Comparison of ENCODE assay signal across 8 mouse cellular contexts in the genomic region with DNA sequence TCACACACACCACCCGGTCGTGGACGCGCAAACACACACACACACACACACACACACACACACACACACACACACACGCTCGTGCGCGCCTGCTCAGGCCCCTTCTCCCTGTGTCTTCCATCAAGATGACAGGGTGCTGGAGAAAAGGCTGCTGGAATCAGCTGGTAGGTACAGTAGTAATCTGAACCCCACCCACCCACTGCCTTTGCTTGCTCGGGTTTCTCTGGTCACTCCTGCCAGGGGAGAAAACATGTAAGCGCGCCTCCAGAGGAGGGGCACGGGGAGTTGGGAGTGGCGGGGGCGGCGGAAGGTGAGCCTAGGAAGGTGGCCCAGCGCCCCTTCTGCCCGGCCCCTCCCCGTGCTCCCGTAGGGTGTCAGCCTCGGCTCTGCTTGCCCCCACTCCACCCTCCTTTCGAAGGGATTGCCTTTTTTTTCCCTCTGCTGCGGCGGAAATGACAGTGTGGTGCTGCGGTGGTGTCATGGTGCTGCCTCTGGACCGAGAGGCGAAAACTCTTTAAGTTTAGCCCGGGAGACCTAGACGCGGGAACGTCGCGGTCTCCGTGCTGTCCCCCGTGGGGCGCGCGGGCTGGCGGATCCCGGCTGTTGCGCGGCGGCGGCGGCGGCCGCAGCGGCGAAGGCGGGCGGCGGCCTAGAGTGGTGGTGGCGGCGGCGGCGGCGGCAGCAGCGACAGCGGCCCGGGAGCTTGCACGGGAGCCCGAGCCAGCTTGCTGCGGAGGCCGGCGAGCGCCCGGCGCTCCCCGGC. TPM values are rescaled to one million over a fixed set of nuclear protein-coding genes. Genes with fewer than 3 reads are reported as not detected.
DNase-seq lines count a peak whose midpoint lies in the region; ATAC-seq and TF ChIP-seq lines count a peak whose summit lies in the region.

TSS of gene Mid2 (plus strand) at position 121 of the 763 bp plus-strand sequence.

- no peak for TF ChIP-seq CTCF in CH12.LX (conservative IDR thresholded peaks at IDR 0.05 in 1 of 2, IDR thresholded peaks at IDR 0.05 in 1 of 2; ENCODE audit: low read depth in 2 of 2, low read length in 2 of 2)
- TF ChIP-seq CTCF in bone marrow macrophage, adult 2 months (IDR thresholded peaks at IDR 0.05; ENCODE audit: low read depth, low read length): no peak

- dilution Hi-C loops in CH12.LX (cut with MboI; ENCODE audit: extremely low pct_ligation_motif_present, extremely low pct_unique_long_range_greater_than_20kb, low sequenced_read_pairs): no loop called here

- no peaks in the 10 kb centered on the region for H3K9me3 ChIP-seq in CH12.LX (replicated peaks; ENCODE audit: low read length)
- H3K9me3 ChIP-seq in forebrain, embryonic 11.5 days (ENCODE audit: control insufficient read depth, low read length): no peaks in the 10 kb centered on the region
- no peaks in the 10 kb centered on the region for H3K9me3 ChIP-seq in heart, embryonic 15.5 days (replicated peaks)
- no peaks in the 10 kb centered on the region for H3K9me3 ChIP-seq in kidney, embryonic 16.5 days (ENCODE audit: low read length)
- H3K9me3 ChIP-seq in liver, embryonic 11.5 days (ENCODE audit: control insufficient read depth, low read length): no peaks in the 10 kb centered on the region
- H3K9me3 ChIP-seq in neural tube, embryonic 11.5 days (ENCODE audit: control insufficient read depth, low read length): no peaks in the 10 kb centered on the region

- H3K4me1 ChIP-seq in CH12.LX (ENCODE audit: control insufficient read depth in 1 of 2, insufficient read depth in 2 of 2): peaks cover 0 to 18% of the 10 kb centered on the region in 2 experiments; a peak in 2 of 4 replicates
- 0 out of 2 replicates have a peak, but pooled peaks cover 5% of the 10 kb centered on the region for H3K4me1 ChIP-seq in bone marrow macrophage, adult 2 months (ENCODE audit: control insufficient read depth, insufficient read depth, low read length)
- H3K4me1 ChIP-seq in forebrain, embryonic 11.5 days (replicated peaks; ENCODE audit: control insufficient read depth, insufficient read depth, low read length): no peaks in the 10 kb centered on the region
- no peaks in the 10 kb centered on the region; the same call in 1 of the 2 replicates for H3K4me1 ChIP-seq in heart, embryonic 15.5 days (replicated peaks)
- no peaks in the 10 kb centered on the region for H3K4me1 ChIP-seq in kidney, embryonic 16.5 days (ENCODE audit: insufficient read depth, low read length)
- no peaks in the 10 kb centered on the region for H3K4me1 ChIP-seq in liver, embryonic 11.5 days (replicated peaks; ENCODE audit: control insufficient read depth, insufficient read depth, low read length)
- H3K4me1 ChIP-seq in neural tube, embryonic 11.5 days (ENCODE audit: control insufficient read depth, insufficient read depth, low read length): no peaks in the 10 kb centered on the region

- in situ Hi-C loops in CH12.LX (cut with MboI; ENCODE audit: low pct_ligation_motif_present, low pct_unique_long_range_greater_than_20kb, low sequenced_read_pairs): no loop called here

- H3K27ac ChIP-seq in CH12.LX (ENCODE audit: insufficient read depth, low read depth): peak within 1 kb of the TSS; percentile 69
- H3K27ac ChIP-seq in bone marrow macrophage, adult 2 months (ENCODE audit: insufficient read depth, low read depth, low read length): no peak within 1 kb of the TSS
- no peak within 1 kb of the TSS for H3K27ac ChIP-seq in forebrain, embryonic 11.5 days (ENCODE audit: low read depth, low read length)
- H3K27ac ChIP-seq in heart, embryonic 15.5 days: peak within 1 kb of the TSS; percentile 87
- peak within 1 kb of the TSS; percentile 76 for H3K27ac ChIP-seq in kidney, embryonic 16.5 days (ENCODE audit: low read length)
- H3K27ac ChIP-seq in liver, embryonic 11.5 days (ENCODE audit: low read depth, low read length): no peak within 1 kb of the TSS
- H3K27ac ChIP-seq in neural tube, embryonic 11.5 days (ENCODE audit: low read depth, low read length): no peak within 1 kb of the TSS

- no peaks in the 10 kb centered on the region; the same call in 1 of the 2 replicates for H3K79me2 ChIP-seq in CH12.LX (replicated peaks; ENCODE audit: control insufficient read depth, extremely low read depth, insufficient read depth, poor library complexity, severe bottlenecking)

- peak within 1 kb of the TSS; percentile 48 to 88 (median 60) for H3K4me3 ChIP-seq in CH12.LX (replicated peaks in 1 of 3; ENCODE audit: low read depth in 2 of 3, low read length in 2 of 3, poor library complexity in 1 of 3)
- H3K4me3 ChIP-seq in bone marrow macrophage, adult 2 months (ENCODE audit: insufficient read depth, low read length): peak within 1 kb of the TSS; percentile 75
- H3K4me3 ChIP-seq in forebrain, embryonic 11.5 days (ENCODE audit: low read depth, low read length): peak within 1 kb of the TSS; percentile 45
- H3K4me3 ChIP-seq in heart, embryonic 15.5 days: peak within 1 kb of the TSS; percentile 66
- H3K4me3 ChIP-seq in kidney, embryonic 16.5 days (ENCODE audit: low read length): peak within 1 kb of the TSS; percentile 62
- H3K4me3 ChIP-seq in liver, embryonic 11.5 days (ENCODE audit: low read depth, low read length): peak within 1 kb of the TSS; percentile 51
- H3K4me3 ChIP-seq in neural tube, embryonic 11.5 days (ENCODE audit: low read depth, low read length): peak within 1 kb of the TSS; percentile 54

- H3K4me2 ChIP-seq in CH12.LX (ENCODE audit: insufficient read depth, low read depth, poor library complexity, severe bottlenecking): peak within 1 kb of the TSS; percentile 89
- H3K4me2 ChIP-seq in forebrain, embryonic 11.5 days (ENCODE audit: low read depth, low read length, severe bottlenecking): peak within 1 kb of the TSS; percentile 67
- H3K4me2 ChIP-seq in heart, embryonic 15.5 days: peak within 1 kb of the TSS; percentile 61
- peak within 1 kb of the TSS; percentile 59 for H3K4me2 ChIP-seq in kidney, embryonic 16.5 days (replicated peaks; ENCODE audit: low read depth, low read length)
- H3K4me2 ChIP-seq in liver, embryonic 11.5 days: peak within 1 kb of the TSS; percentile 68
- peak within 1 kb of the TSS; percentile 63 for H3K4me2 ChIP-seq in neural tube, embryonic 11.5 days (ENCODE audit: low read depth)

- ATAC-seq in forebrain, embryonic 11.5 days (replicated peaks; ENCODE audit: low FRiP score): peak; percentile 76
- peak; percentile 78 for ATAC-seq in heart, embryonic 15.5 days (replicated peaks; ENCODE audit: insufficient number of reproducible peaks, insufficient read depth, low FRiP score, low read depth)
- ATAC-seq in kidney, embryonic 16.5 days (ENCODE audit: low FRiP score, low TSS enrichment): peak; percentile 87
- peak; percentile 15; the same call in 1 of the 2 replicates for ATAC-seq in liver, embryonic 11.5 days (replicated peaks; ENCODE audit: low FRiP score)
- ATAC-seq in neural tube, embryonic 11.5 days (ENCODE audit: insufficient read depth, low FRiP score, low TSS enrichment): peak; percentile 62

- no peak for TF ChIP-seq RAD21 in CH12.LX (IDR thresholded peaks at IDR 0.05; ENCODE audit: low read depth, low read length)

- H3K36me3 ChIP-seq in CH12.LX (replicated peaks in 1 of 2; ENCODE audit: control insufficient read depth in 1 of 2, insufficient read depth in 1 of 2, low read length in 1 of 2): no peaks in the 10 kb centered on the region
- no peaks in the 10 kb centered on the region for H3K36me3 ChIP-seq in forebrain, embryonic 11.5 days (ENCODE audit: control insufficient read depth, insufficient read depth, low read length)
- no peaks in the 10 kb centered on the region for H3K36me3 ChIP-seq in heart, embryonic 15.5 days
- no peaks in the 10 kb centered on the region for H3K36me3 ChIP-seq in kidney, embryonic 16.5 days (ENCODE audit: insufficient read depth, low read length)
- H3K36me3 ChIP-seq in liver, embryonic 11.5 days (ENCODE audit: control insufficient read depth, insufficient read depth, low read length): no peaks in the 10 kb centered on the region
- H3K36me3 ChIP-seq in neural tube, embryonic 11.5 days (ENCODE audit: control insufficient read depth, insufficient read depth, low read length): no peaks in the 10 kb centered on the region

- peak within 1 kb of the TSS; percentile 85 for H3K9ac ChIP-seq in CH12.LX (ENCODE audit: insufficient read depth, low read depth)
- peak within 1 kb of the TSS; percentile 48 for H3K9ac ChIP-seq in forebrain, embryonic 11.5 days (ENCODE audit: low read length)
- H3K9ac ChIP-seq in heart, embryonic 15.5 days: peak within 1 kb of the TSS; percentile 81
- H3K9ac ChIP-seq in kidney, embryonic 16.5 days (replicated peaks; ENCODE audit: low read length): peak within 1 kb of the TSS; percentile 78
- 0 out of 2 replicates have a peak within 1 kb of the TSS, but pooled peaks have one; percentile 34 for H3K9ac ChIP-seq in liver, embryonic 11.5 days (ENCODE audit: low read depth, low read length)
- H3K9ac ChIP-seq in neural tube, embryonic 11.5 days (ENCODE audit: low read length): peak within 1 kb of the TSS; percentile 63

- no peaks in the 10 kb centered on the region for H3K27me3 ChIP-seq in CH12.LX (replicated peaks)
- H3K27me3 ChIP-seq in forebrain, embryonic 11.5 days (ENCODE audit: control insufficient read depth, insufficient read depth, low read length): peaks cover 32% of the 10 kb centered on the region
- H3K27me3 ChIP-seq in heart, embryonic 15.5 days: peaks cover 7% of the 10 kb centered on the region
- H3K27me3 ChIP-seq in kidney, embryonic 16.5 days (ENCODE audit: insufficient read depth, low read length): peaks cover 37% of the 10 kb centered on the region; the same call in 1 of the 2 replicates
- peaks cover 43% of the 10 kb centered on the region for H3K27me3 ChIP-seq in liver, embryonic 11.5 days (replicated peaks; ENCODE audit: control insufficient read depth, insufficient read depth, low read length)
- peaks cover 10% of the 10 kb centered on the region; the same call in 1 of the 2 replicates for H3K27me3 ChIP-seq in neural tube, embryonic 11.5 days (ENCODE audit: control insufficient read depth, insufficient read depth, low read length)

- peak; percentile 20 for DNase-seq in CH12.LX (ENCODE audit: extremely low read depth)
- DNase-seq in forebrain, embryonic 11.5 days (ENCODE audit: low spot score): peak; percentile 63
- peak; percentile 40 for DNase-seq in liver, embryonic 11.5 days (ENCODE audit: low spot score)
- DNase-seq in neural tube, embryonic 11.5 days (ENCODE audit: low spot score): peak; percentile 27
- DNase-seq in urinary bladder, postnatal 25 days (ENCODE audit: low spot score): peak; percentile 12

- TF ChIP-seq EP300 in CH12.LX (IDR thresholded peaks at IDR 0.05; ENCODE audit: low read length): no peak

- WGBS in forebrain, embryonic 11.5 days: 19% methylated on average over 52 of the region's 68 CpGs
- 12% methylated on average over 44 of the region's 68 CpGs for WGBS in heart, embryonic 15.5 days
- WGBS in kidney, embryonic 16.5 days: 21% methylated on average over 25 of the region's 68 CpGs
- 9% methylated on average over 55 of the region's 68 CpGs for WGBS in liver, embryonic 11.5 days
- WGBS in neural tube, embryonic 11.5 days: 10% methylated on average over 29 of the region's 68 CpGs

- TF ChIP-seq POLR2A in CH12.LX (IDR thresholded peaks at IDR 0.05; ENCODE audit: low read depth, low read length): peak; percentile 36; the same call in 1 of the 2 replicates
- no peak for TF ChIP-seq POLR2A in bone marrow macrophage, adult 2 months (IDR thresholded peaks at IDR 0.05; ENCODE audit: borderline replicate concordance, low read depth, low read length)

RNA-seq across cellular contexts. Expression of gene Mid2, which starts in this region (rescaled TPM):
- total RNA-seq in CH12.LX (2012; rRNA removed): 5.0 and 8.7 TPM in 2 replicates
- total RNA-seq in CH12.LX (2014; rRNA removed): 4.1 and 4.3 TPM in 2 replicates
- polyA plus RNA-seq in CH12.LX (2012; ENCODE audit: insufficient read length, low read depth): 4.7 and 5.4 TPM in 2 replicates
- not detected in 2 replicates for polyA plus RNA-seq in bone marrow macrophage, adult 2 months (2012; ENCODE audit: insufficient read depth, insufficient read length, missing spikeins)
- 2.0 and 2.6 TPM in 2 replicates for polyA plus RNA-seq in forebrain, embryonic 11.5 days (2014; fragmentation: Nextera tagmentation; extraction: Ambion mirVana)
- polyA plus RNA-seq in heart, embryonic 15.5 days (2015; fragmentation: Nextera tagmentation; extraction: Ambion mirVana): 7.7 and 8.8 TPM in 2 replicates
- 4.4 and 5.8 TPM in 2 replicates for polyA plus RNA-seq in kidney, embryonic 16.5 days (2015; fragmentation: Nextera tagmentation; extraction: Ambion mirVana)
- 0.87 and 1.4 TPM in 2 replicates for polyA plus RNA-seq in liver, embryonic 11.5 days (2014; fragmentation: Nextera tagmentation; extraction: Ambion mirVana)
- 3.8 and 6.6 TPM in 2 replicates for polyA plus RNA-seq in neural tube, embryonic 11.5 days (2014; fragmentation: Nextera tagmentation; extraction: Ambion mirVana)

Comparison
In these comparisons a context has a peak if more than half of its experiments do, and no peak if none do; other contexts are left out.
1. DNase-seq: peak in every context shown above with its lines; median percentile 63 in forebrain, embryonic 11.5 days; 40 in liver, embryonic 11.5 days; 27 in neural tube, embryonic 11.5 days; 20 in CH12.LX; 12 in urinary bladder, postnatal 25 days.
2. H3K27ac ChIP-seq: peak in CH12.LX (single experiment), heart, embryonic 15.5 days (single experiment) and kidney, embryonic 16.5 days (single experiment); none in bone marrow macrophage, adult 2 months (single experiment), forebrain, embryonic 11.5 days (single experiment), liver, embryonic 11.5 days (single experiment) and neural tube, embryonic 11.5 days (single experiment).
3. H3K9ac ChIP-seq: peak in every context shown above with its lines; median percentile 85 in CH12.LX; 81 in heart, embryonic 15.5 days; 78 in kidney, embryonic 16.5 days; 63 in neural tube, embryonic 11.5 days; 48 in forebrain, embryonic 11.5 days; 34 in liver, embryonic 11.5 days.
4. ATAC-seq: peak in every context shown above with its lines; median percentile 87 in kidney, embryonic 16.5 days; 78 in heart, embryonic 15.5 days; 76 in forebrain, embryonic 11.5 days; 62 in neural tube, embryonic 11.5 days; 15 in liver, embryonic 11.5 days.
5. Peak in every context shown above with its lines, with median percentiles within 50 percentile points of each other: H3K4me2 ChIP-seq and H3K4me3 ChIP-seq.